Mouse (Mus musculus): ENCODE measurements around the gene Krt33b. TPM values are rescaled to one million over a fixed set of nuclear protein-coding genes. Genes with fewer than 3 reads are reported as not detected.

Gene Krt33b
- polyA plus RNA-seq, 1 experiment from 2014 or later, result not detected

- H3K36me3 ChIP-seq, result no peaks in the 10 kb centered on the region
- H3K27ac ChIP-seq, result no peak overlapping the region
- H3K27me3 ChIP-seq, result peaks cover 11% of the 10 kb centered on the region; the same call in 1 of the 2 replicates
- no peaks in the 10 kb centered on the region for H3K9me3 ChIP-seq (replicated peaks)
- no peak overlapping the region for H3K4me2 ChIP-seq (replicated peaks)
- H3K4me1 ChIP-seq, result peaks cover under 1% of the 10 kb centered on the region; the same call in 1 of the 2 replicates
- no peak for ATAC-seq (ENCODE audit: low FRiP score)
- no peak overlapping the region for H3K4me3 ChIP-seq
- 89% methylated on average over 3 of the region's 3 CpGs for WGBS
- H3K9ac ChIP-seq, result no peak overlapping the region
Observed at GRCm38 (mm10) chr11:99988530-99988929, 41.1 kb downstream of the Krt33b start.

GRCm38 (mm10) chr11:99986180-99986647 is 43.5 kb downstream of the Krt33b start, which contains the start of gene Krtap16-1:
Gene Krtap16-1, minus strand, starts transcription at chr11:99986597.
- no peak within 1 kb of the TSS for H3K9ac ChIP-seq
- H3K4me2 ChIP-seq (replicated peaks), result no peak within 1 kb of the TSS
- WGBS, result 80% methylated on average over 8 of the region's 8 CpGs
- no peak within 1 kb of the TSS for H3K4me3 ChIP-seq
- no peaks in the 10 kb centered on the region for H3K27me3 ChIP-seq
- H3K27ac ChIP-seq, result no peak within 1 kb of the TSS
- no peaks in the 10 kb centered on the region for H3K4me1 ChIP-seq
- no peaks in the 10 kb centered on the region for H3K9me3 ChIP-seq (replicated peaks)
- no peak for ATAC-seq (ENCODE audit: low FRiP score)
- no peaks in the 10 kb centered on the region for H3K36me3 ChIP-seq

GRCm38 (mm10) chr11:99985291-99986092 is 44.2 kb downstream of the Krt33b start:
- Histone ChIP-seq H3K9ac (no peak overlapping the region), H3K27ac (no peak overlapping the region), H3K27me3 (no peaks in the 10 kb centered on the region), H3K9me3 (replicated peaks) (no peaks in the 10 kb centered on the region), H3K36me3 (no peaks in the 10 kb centered on the region), H3K4me1 (no peaks in the 10 kb centered on the region), H3K4me2 (replicated peaks) (no peak overlapping the region), H3K4me3 (no peak overlapping the region)
- WGBS, result 87% methylated on average over 20 of the region's 20 CpGs
- ATAC-seq (ENCODE audit: low FRiP score), result no peak

GRCm38 (mm10) chr11:99983442-99983841 is 46.2 kb downstream of the Krt33b start:
- 82% methylated on average over 1 of the region's 1 CpGs for WGBS
- no peaks in the 10 kb centered on the region for H3K36me3 ChIP-seq
- no peak overlapping the region for H3K9ac ChIP-seq
- no peak overlapping the region for H3K4me3 ChIP-seq
- no peaks in the 10 kb centered on the region for H3K27me3 ChIP-seq
- H3K4me1 ChIP-seq, result no peaks in the 10 kb centered on the region
- no peak for ATAC-seq (ENCODE audit: low FRiP score)
- H3K27ac ChIP-seq, result no peak overlapping the region
- H3K4me2 ChIP-seq (replicated peaks), result no peak overlapping the region
- H3K9me3 ChIP-seq (replicated peaks), result no peaks in the 10 kb centered on the region

GRCm38 (mm10) chr11:99982731-99983130 is 46.9 kb downstream of the Krt33b start:
- H3K4me3 ChIP-seq, result no peak overlapping the region
- no peak overlapping the region for H3K9ac ChIP-seq
- H3K4me2 ChIP-seq (replicated peaks), result no peak overlapping the region
- 87% methylated on average over 9 of the region's 9 CpGs for WGBS
- no peaks in the 10 kb centered on the region for H3K27me3 ChIP-seq
- H3K36me3 ChIP-seq, result no peaks in the 10 kb centered on the region
- no peaks in the 10 kb centered on the region for H3K9me3 ChIP-seq (replicated peaks)
- no peak overlapping the region for H3K27ac ChIP-seq
- H3K4me1 ChIP-seq, result no peaks in the 10 kb centered on the region
- no peak for ATAC-seq (ENCODE audit: low FRiP score)

- no peak within 1 kb of the TSS for H3K27ac ChIP-seq
- H3K27me3 ChIP-seq, result no peaks in the 10 kb centered on the region
- no peak within 1 kb of the TSS for H3K9ac ChIP-seq
- H3K9me3 ChIP-seq (replicated peaks), result 0 out of 2 replicates have a peak, but pooled peaks cover under 1% of the 10 kb centered on the region
- H3K4me3 ChIP-seq, result no peak within 1 kb of the TSS
- ATAC-seq (ENCODE audit: low FRiP score), result no peak
- H3K4me2 ChIP-seq (replicated peaks), result no peak within 1 kb of the TSS
- H3K4me1 ChIP-seq, result no peaks in the 10 kb centered on the region
- H3K36me3 ChIP-seq, result no peaks in the 10 kb centered on the region
- WGBS, result 71% methylated on average over 5 of the region's 5 CpGs
Observed at GRCm38 (mm10) chr11:99978953-99979352, 50.7 kb downstream of the Krt33b start, which contains the start of gene Krtap29-1. Gene Krtap29-1, minus strand, starts transcription at chr11:99979053.

Other genes starting within 250 kb of the Krt33b start
- not detected in 2 replicates for gene Krtap4-8, start 249.2 kb downstream of the Krt33b start, polyA plus RNA-seq (2016; fragmentation: Nextera tagmentation; extraction: Ambion mirVana)
- gene Krtap4-9, start 244.7 kb downstream of the Krt33b start, polyA plus RNA-seq (2016; fragmentation: Nextera tagmentation; extraction: Ambion mirVana), result not detected in 2 replicates
- gene Gm11596, start 236.4 kb downstream of the Krt33b start, polyA plus RNA-seq (2016; fragmentation: Nextera tagmentation; extraction: Ambion mirVana), result not detected in 2 replicates
- not detected in 2 replicates for gene Gm11569, start 230.9 kb downstream of the Krt33b start, polyA plus RNA-seq (2016; fragmentation: Nextera tagmentation; extraction: Ambion mirVana)
- not detected in 2 replicates for gene Gm11554, start 225.4 kb downstream of the Krt33b start, polyA plus RNA-seq (2016; fragmentation: Nextera tagmentation; extraction: Ambion mirVana)
- not detected in 2 replicates for gene Krtap4-13, start 220.0 kb downstream of the Krt33b start, polyA plus RNA-seq (2016; fragmentation: Nextera tagmentation; extraction: Ambion mirVana)
- gene Gm11564, start 214.2 kb downstream of the Krt33b start, polyA plus RNA-seq (2016; fragmentation: Nextera tagmentation; extraction: Ambion mirVana), result not detected in 2 replicates
- not detected in 2 replicates for gene 2300003K06Rik, start 191.8 kb downstream of the Krt33b start, polyA plus RNA-seq (2016; fragmentation: Nextera tagmentation; extraction: Ambion mirVana)
- not detected in 2 replicates for gene Krtap4-16, start 178.3 kb downstream of the Krt33b start, polyA plus RNA-seq (2016; fragmentation: Nextera tagmentation; extraction: Ambion mirVana)
- not detected in 2 replicates for gene Gm11568, start 172.0 kb downstream of the Krt33b start, polyA plus RNA-seq (2016; fragmentation: Nextera tagmentation; extraction: Ambion mirVana)
- not detected in 2 replicates for gene Gm11559, start 165.4 kb downstream of the Krt33b start, polyA plus RNA-seq (2016; fragmentation: Nextera tagmentation; extraction: Ambion mirVana)
- gene Krtap9-1, start 156.5 kb downstream of the Krt33b start, polyA plus RNA-seq (2016; fragmentation: Nextera tagmentation; extraction: Ambion mirVana), result not detected in 2 replicates
- not detected in 2 replicates for gene Gm11567, start 150.7 kb downstream of the Krt33b start, polyA plus RNA-seq (2016; fragmentation: Nextera tagmentation; extraction: Ambion mirVana)
- not detected in 2 replicates for gene Krtap31-1, start 121.9 kb downstream of the Krt33b start, polyA plus RNA-seq (2016; fragmentation: Nextera tagmentation; extraction: Ambion mirVana)
- gene Gm11565, start 115.1 kb downstream of the Krt33b start, polyA plus RNA-seq (2016; fragmentation: Nextera tagmentation; extraction: Ambion mirVana), result not detected in 2 replicates
- gene Krtap31-2, start 93.6 kb downstream of the Krt33b start, polyA plus RNA-seq (2016; fragmentation: Nextera tagmentation; extraction: Ambion mirVana), result not detected in 2 replicates
- gene Krtap9-5, start 81.4 kb downstream of the Krt33b start, polyA plus RNA-seq (2016; fragmentation: Nextera tagmentation; extraction: Ambion mirVana), result not detected in 2 replicates
- not detected in 2 replicates for gene Krtap29-1, start 50.8 kb downstream of the Krt33b start, polyA plus RNA-seq (2016; fragmentation: Nextera tagmentation; extraction: Ambion mirVana)
- not detected in 2 replicates for gene Krtap16-1, start 43.3 kb downstream of the Krt33b start, polyA plus RNA-seq (2016; fragmentation: Nextera tagmentation; extraction: Ambion mirVana)
- not detected in 2 replicates for gene Krtap17-1, start 35.9 kb downstream of the Krt33b start, polyA plus RNA-seq (2016; fragmentation: Nextera tagmentation; extraction: Ambion mirVana)
- gene Krt33a, start 13.7 kb downstream of the Krt33b start, polyA plus RNA-seq (2016; fragmentation: Nextera tagmentation; extraction: Ambion mirVana), result not detected in 2 replicates
- gene Krt34, start 11.7 kb upstream of the Krt33b start, polyA plus RNA-seq (2016; fragmentation: Nextera tagmentation; extraction: Ambion mirVana), result not detected in 2 replicates
- gene Krt31, start 20.7 kb upstream of the Krt33b start, polyA plus RNA-seq (2016; fragmentation: Nextera tagmentation; extraction: Ambion mirVana), result not detected in 2 replicates
- not detected in 2 replicates for gene Krt32, start 58.4 kb upstream of the Krt33b start, polyA plus RNA-seq (2016; fragmentation: Nextera tagmentation; extraction: Ambion mirVana)
- gene Krt35, start 66.4 kb upstream of the Krt33b start, polyA plus RNA-seq (2016; fragmentation: Nextera tagmentation; extraction: Ambion mirVana), result not detected in 2 replicates
- not detected in 2 replicates for gene Krt36, start 75.8 kb upstream of the Krt33b start, polyA plus RNA-seq (2016; fragmentation: Nextera tagmentation; extraction: Ambion mirVana)
- gene Krt13, start 91.7 kb upstream of the Krt33b start, polyA plus RNA-seq (2016; fragmentation: Nextera tagmentation; extraction: Ambion mirVana), result not detected in 2 replicates
- 10.5 and 17.3 TPM in 2 replicates for gene Krt15, start 106.1 kb upstream of the Krt33b start, polyA plus RNA-seq (2016; fragmentation: Nextera tagmentation; extraction: Ambion mirVana)
- gene Krt19, start 118.8 kb upstream of the Krt33b start, polyA plus RNA-seq (2016; fragmentation: Nextera tagmentation; extraction: Ambion mirVana), result 4.5 and 6.7 TPM in 2 replicates
- gene Krt9, start 163.4 kb upstream of the Krt33b start, polyA plus RNA-seq (2016; fragmentation: Nextera tagmentation; extraction: Ambion mirVana), result 0.08 TPM in 1 of 2 replicates, not detected in the other
- 10.2 and 12.3 TPM in 2 replicates for gene Krt14, start 177.7 kb upstream of the Krt33b start, polyA plus RNA-seq (2016; fragmentation: Nextera tagmentation; extraction: Ambion mirVana)
- not detected in 2 replicates for gene Krt16, start 219.0 kb upstream of the Krt33b start, polyA plus RNA-seq (2016; fragmentation: Nextera tagmentation; extraction: Ambion mirVana)
- 3.1 and 3.2 TPM in 2 replicates for gene Krt17, start 231.2 kb upstream of the Krt33b start, polyA plus RNA-seq (2016; fragmentation: Nextera tagmentation; extraction: Ambion mirVana)
- not detected in 2 replicates for gene Krt42, start 240.0 kb upstream of the Krt33b start, polyA plus RNA-seq (2016; fragmentation: Nextera tagmentation; extraction: Ambion mirVana)

Data from hindbrain, embryonic 12.5 days (tissue).